Mouse (Mus musculus) layer of hippocampus, adult 2 months (tissue): ENCODE measurements around the gene Tsks. TPM values are rescaled to one million over a fixed set of nuclear protein-coding genes. Genes with fewer than 3 reads are reported as not detected.
A peak's percentile ranks its signal among the peaks of the same experiment; 100 is the strongest.

Experiments used
- DNase-seq, 2 experiments: peaks; one replicate each; pipeline ENCODE4 v3.0.0; 2022; ENCODE audit warnings: low spot score in 2 of 2
- H3K27ac ChIP-seq: fragments of 200-600 bp; 2 replicates; pipeline ENCODE4 v1.8.1; 2022
- H3K4me3 ChIP-seq: fragments of 200-600 bp; 2 replicates; pipeline ENCODE4 v1.8.1; 2022; ENCODE audit warnings: mild to moderate bottlenecking
- CTCF ChIP-seq: fragments of 200-600 bp; conservative IDR thresholded peaks from 2 replicates; pipeline ENCODE4 v1.8.1; 2022; ENCODE audit warnings: antibody characterized with exemption, mild to moderate bottlenecking, moderate library complexity
- total RNA-seq, 2 experiments: library from RNA; stranded (reverse); gene quantifications; 2 replicates each; pipeline ENCODE4 v1.2.3; 2021

Tsks gene
- total RNA-seq, 2 experiments from 2014 or later: 1.3 to 2.0 TPM

DNA sequence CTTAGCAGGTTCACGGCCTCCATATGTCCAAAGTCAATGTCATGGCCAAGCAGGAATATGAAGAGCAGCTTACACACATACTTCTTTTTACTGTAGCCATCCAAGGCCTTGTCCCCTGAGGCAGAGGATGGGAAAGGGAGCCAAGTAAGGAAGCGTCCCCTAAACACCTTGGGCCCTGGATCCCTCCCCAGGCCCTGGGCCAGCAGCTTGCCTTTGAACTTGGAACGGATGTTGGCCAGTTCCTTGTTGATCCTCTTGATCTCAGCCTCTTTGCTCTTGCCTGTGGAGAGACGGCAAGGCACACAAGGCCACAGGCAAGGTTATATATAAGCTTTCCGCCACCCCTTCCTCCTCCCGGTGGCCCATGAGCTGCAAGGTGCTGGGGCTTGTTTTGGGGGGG is 26.8 kb upstream of the Tsks start:
- no peak for DNase-seq
- H3K27ac ChIP-seq: peak overlapping the region; percentile 89; the same call in 1 of the 2 replicates
- no peak overlapping the region for H3K4me3 ChIP-seq
- no peak for TF ChIP-seq CTCF

DNA sequence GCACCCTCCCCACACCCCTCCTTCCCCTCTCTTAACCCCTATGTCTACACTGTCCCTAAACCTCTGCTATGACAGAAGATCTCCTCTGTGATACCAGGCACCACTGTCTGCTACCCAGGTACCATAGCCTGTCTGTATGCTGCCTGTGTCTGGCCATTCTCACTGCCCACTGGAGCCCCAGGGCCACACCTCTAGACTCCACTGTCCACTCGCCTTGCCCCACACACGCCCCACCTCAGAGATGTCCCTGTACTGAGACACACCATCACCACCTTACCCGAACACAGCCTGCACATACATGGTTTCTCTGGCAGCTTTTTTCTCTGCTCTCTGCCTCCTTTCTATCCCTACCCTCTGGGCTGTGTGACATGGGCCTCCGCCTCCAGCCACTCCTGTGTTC is 26.1 kb upstream of the Tsks start:
- no peak for TF ChIP-seq CTCF
- no peak for DNase-seq
- H3K4me3 ChIP-seq: no peak overlapping the region
- H3K27ac ChIP-seq: peak overlapping the region; percentile 89

DNA sequence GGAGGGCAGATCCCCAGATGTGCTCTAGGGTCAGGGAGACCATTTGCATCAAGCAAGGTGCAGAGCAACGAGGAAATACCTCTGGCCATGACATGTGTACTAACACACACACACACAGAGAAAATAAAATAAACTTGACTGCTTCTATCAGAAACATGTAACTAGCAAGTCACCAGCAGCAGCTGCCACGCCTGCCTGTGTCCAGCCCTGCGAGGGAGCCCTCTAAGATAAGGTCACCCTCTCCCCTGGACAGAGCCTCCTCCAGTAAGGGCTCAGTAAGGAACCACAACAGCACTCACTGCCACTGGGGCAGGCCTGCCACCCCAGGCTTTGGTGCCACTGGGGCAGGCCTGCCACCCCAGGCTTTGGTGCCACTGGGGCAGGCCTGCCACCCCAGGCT is 24.8 kb upstream of the Tsks start:
- no peak overlapping the region for H3K4me3 ChIP-seq
- no peak for DNase-seq
- TF ChIP-seq CTCF: no peak
- H3K27ac ChIP-seq: peak overlapping the region; percentile 89

DNA sequence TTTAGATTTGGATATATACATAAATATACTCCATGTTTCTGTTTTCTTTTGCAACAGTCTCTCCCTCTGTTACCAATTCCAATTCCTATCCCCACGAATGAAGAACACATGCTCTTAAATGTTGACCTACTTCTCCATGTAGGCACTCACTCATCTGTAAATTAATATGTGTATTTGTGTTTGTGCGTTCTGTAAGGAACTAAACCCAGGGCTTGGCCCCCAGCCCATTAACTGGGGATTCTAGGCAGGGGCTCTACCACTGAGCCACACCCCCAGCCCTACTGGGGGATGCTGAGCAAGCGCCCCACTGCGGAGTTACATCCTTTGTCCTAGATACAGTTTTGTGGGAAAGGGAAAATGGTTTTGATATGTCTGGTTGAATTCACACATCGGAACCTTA is 23.9 kb upstream of the Tsks start:
- Histone ChIP-seq H3K4me3 (no peak overlapping the region), H3K27ac (peak overlapping the region; percentile 89)
- no peak for DNase-seq
- TF ChIP-seq CTCF: no peak

DNA sequence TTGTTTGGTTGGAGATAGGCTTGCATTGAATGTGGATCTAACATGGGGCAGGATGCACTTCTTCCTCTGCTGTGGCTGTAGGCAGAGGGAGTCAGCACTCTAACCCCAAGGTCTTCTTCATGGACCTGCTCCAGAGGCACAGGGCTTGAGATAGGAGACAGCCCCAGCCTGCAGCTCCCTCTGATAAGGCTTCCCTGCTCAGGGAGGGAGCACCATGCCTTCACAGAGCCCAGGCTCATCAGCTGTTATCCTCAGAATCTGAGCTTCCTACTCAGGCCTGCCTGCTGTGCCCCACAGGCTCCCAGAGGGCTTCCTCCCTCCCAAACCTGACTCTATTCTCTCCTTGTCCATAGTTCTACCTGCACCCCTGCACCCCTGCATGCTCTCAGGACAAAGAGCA is 20.5 kb upstream of the Tsks start:
- Histone ChIP-seq H3K4me3 (no peak overlapping the region), H3K27ac (no peak overlapping the region)
- DNase-seq: no peak
- TF ChIP-seq CTCF: no peak

DNA sequence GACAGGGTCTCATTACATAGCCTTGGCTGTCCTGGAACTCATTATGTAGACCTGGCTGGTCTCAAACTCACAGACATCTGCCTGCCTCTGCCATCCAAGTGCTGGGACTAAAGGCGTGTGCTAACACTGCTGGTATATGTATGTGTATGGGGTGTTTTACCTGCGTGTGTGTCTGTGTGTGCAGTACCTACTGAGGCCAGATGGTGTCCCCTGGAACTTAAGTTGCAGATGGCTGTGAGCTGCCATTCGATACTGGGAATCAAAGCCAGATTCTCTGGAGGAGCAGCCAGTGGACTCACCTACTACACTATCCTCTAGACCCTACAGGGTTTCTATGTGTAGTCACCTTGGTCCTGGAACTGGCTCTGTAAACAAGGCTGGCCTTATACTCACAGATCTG is 17.5 kb upstream of the Tsks start:
- no peak overlapping the region for H3K4me3 ChIP-seq
- peak in 1 of 2 experiments; percentile 13 for DNase-seq
- TF ChIP-seq CTCF: peak; percentile 68
- no peak overlapping the region for H3K27ac ChIP-seq

DNA sequence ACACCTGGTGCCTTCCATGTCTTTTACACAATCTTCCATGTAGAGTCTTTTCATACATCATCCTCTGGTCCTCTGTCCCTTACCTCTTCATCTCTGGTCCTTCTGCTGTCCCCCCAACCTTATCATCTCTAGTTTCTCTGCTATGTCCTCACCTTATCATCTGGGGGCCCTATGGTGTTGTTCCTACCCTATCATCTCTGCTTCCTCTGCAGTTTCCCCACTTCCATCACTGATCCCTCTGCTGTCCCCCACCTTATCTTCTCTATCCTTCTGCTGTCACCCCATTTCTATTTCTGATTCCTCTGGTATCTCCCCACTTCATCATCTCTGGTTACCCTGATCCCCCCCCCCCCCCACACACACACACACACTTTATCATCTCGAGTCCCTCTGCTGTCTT is 14.4 kb upstream of the Tsks start:
- no peak for TF ChIP-seq CTCF
- peak overlapping the region; percentile 82 for H3K4me3 ChIP-seq
- H3K27ac ChIP-seq: peak overlapping the region; percentile 96

DNA sequence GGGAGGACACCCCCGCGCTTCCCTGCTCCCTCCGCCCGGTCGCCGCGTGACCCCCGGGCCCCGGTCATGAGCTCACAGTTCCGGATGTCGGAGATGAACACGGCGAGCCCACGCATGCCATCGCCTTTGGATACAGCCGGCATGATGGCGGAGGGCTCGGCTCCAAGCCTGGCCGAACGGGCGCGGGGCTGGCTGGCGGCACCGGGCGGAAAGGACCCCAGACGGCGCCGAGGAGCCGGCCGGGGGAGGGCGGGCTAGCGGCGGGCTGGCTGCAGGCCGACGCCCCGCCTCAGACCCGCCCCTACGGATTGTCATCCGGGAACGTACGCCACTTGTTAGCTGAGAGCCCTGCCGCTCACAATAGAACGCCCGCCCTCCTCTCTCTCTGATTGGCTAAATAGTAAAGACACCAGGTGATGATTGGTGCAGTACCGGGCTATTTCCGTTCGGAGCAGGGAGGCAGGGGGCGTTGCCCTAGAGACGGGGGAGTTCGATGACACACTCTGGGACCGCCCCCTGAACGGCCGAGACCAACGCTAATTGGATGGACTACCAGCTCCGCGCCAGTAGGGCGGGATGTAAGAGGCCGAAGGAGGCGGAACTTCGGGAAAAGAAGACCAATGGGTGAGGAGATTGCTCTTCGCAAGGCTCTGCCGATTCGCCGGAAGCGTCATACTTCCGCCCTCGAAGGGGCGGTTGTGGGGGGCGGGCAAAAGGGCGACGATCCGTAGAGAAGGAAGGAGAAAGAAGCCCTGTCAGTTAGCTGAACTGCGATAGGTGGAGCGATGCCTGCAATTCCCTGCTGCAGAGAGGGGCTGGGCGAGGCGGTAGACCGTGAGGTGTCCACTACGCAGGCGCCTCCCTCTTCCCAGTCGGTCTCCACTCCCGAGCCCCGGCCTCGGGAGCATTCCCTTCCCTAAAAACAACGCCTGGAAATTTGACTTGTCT is 13.5 kb upstream of the Tsks start, which contains the start of gene Ap2a1:
Gene Ap2a1, minus strand, starts transcription at position 293 of the 948 bp plus-strand sequence.
- peak; percentile 53 for TF ChIP-seq CTCF
- DNase-seq: peak; percentile 99 to 100
- peak within 1 kb of the TSS; percentile 82 for H3K4me3 ChIP-seq

More for the DNA sequence above, 14.4 kb upstream of the Tsks start:
- peak in 1 of 2 experiments; percentile 11 for DNase-seq

DNA sequence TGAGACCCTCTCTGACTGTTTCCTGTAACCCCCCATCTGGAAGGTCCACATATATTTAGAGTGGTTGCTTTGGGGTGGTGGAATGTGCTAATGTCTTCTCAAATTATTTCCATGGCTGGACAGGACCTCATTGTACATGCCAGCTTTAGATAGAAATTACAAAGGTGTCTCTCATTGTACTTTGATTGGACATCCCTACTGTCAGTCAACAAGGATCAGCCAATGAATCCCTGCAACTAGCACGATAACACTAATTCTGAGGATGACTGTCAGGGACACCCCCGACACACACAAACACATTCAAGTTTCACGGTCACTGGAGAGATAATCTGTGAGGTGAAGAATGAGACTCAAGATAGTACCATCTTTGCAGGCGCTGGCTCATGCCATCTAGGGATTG is 4.3 kb upstream of the Tsks start:
- DNase-seq: no peak
- TF ChIP-seq CTCF: no peak
- Histone ChIP-seq H3K4me3 (no peak overlapping the region), H3K27ac (no peak overlapping the region)

More for the DNA sequence above, 13.5 kb upstream of the Tsks start, which contains the start of gene Ap2a1:
- H3K27ac ChIP-seq: peak within 1 kb of the TSS; percentile 96

DNA sequence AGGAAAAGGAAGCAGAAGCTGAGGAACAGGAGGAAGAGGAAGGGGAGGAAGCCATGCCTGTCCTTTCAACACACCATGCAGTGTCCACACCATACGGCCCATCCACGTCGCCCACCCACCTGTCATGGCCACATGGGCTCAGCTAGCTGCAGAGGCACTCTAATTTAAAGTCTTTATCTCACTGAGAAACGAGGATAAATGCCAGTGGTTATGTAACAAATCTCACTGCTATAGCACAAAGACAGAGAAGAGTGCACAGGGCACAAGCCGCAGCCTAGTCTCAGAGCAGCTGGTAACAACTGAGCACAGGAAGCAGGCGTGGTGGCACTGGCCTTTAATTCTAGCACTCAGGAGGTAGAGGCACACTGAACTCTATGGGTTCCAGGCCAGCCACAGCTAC is 6.9 kb downstream of the Tsks start:
- no peak for TF ChIP-seq CTCF
- DNase-seq: peak in 1 of 2 experiments; percentile 18
- Histone ChIP-seq H3K27ac (peak overlapping the region; percentile 80), H3K4me3 (no peak overlapping the region)

DNA sequence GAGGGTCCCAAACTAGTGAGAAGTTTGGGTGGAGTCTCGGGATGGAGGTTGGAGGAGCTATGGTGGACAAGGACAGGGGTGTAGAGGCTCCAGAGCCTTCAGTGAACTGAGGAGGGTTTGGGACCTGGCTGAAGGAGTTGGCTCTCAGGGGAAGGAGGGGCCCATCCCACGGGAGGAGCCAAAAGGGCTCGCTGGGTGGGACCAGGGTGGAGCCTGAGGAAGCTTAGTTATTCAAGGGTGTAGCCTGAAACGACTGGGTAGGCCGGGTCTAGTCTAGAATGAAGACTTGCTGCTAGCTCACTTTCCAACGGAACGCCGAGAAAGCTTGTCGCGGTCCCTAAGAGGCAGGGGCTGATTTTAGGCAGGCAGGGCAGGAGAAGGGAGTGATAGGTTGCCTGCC is 9.0 kb downstream of the Tsks start:
- Histone ChIP-seq H3K27ac (peak overlapping the region; percentile 40; the same call in 1 of the 2 replicates), H3K4me3 (peak overlapping the region; percentile 55)
- no peak for DNase-seq
- TF ChIP-seq CTCF: no peak

DNA sequence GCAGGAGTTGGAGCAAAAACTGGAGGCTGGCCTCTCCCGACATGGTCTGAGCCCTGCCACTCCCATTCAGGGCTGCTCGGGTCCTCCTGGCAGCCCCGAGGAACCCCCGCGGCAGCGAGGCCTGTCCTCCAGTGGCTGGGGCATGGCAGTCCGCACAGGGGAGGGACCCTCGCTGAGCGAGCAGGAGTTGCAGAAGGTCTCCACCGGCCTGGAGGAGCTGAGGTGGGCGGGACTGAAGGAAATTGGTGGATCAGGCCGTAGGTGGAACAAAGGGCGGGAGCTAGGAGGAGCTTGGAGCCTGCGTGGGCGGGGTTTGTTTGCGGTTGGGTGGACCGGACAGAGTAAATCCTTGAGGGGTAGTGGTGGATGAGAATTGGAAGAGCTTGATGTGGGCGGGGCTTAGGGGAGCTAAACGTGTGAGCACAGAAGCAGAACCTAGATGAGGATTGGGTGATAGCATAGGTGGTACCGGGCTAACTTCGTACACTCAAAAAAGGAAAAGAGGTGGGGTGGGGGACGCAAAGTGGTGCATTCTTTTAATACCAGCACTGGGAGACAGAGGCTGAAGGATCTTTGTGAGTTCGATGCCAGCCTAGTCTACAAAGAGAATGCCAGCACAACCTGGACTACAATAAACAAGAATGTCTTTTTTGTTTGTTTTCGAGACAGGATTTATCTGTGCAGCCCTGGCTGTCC is 9.8 kb downstream of the Tsks start:
- Histone ChIP-seq H3K27ac (peak overlapping the region; percentile 40; the same call in 1 of the 2 replicates), H3K4me3 (peak overlapping the region; percentile 55)
- no peak for TF ChIP-seq CTCF
- peak; percentile 71 to 87 for DNase-seq

DNA sequence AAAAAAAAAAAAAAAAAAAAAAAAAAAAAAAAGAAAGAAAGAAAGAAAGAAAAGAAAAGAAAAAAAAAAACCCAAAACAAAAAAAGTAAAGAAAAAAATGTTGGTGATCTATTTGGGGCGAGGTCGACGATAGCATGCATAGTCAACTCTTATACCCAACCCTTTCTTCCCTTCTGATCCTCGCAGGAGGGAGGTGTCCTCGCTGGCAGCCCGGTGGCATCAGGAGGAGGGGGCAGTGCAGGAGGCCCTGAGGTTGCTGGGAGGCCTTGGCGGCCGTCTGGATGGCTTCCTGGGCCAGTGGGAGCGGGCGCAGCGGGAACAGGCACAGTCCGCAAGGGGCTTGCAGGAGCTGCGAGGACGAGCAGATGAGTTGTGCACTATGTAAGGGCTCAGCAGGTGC is 10.6 kb downstream of the Tsks start:
- no peak for TF ChIP-seq CTCF
- H3K27ac ChIP-seq: no peak overlapping the region
- no peak for DNase-seq
- no peak overlapping the region for H3K4me3 ChIP-seq
